Mouse (Mus musculus) hindbrain, embryonic 11.5 days (tissue): ENCODE results near the gene Syvn1. TPM values are rescaled to one million over a fixed set of nuclear protein-coding genes. Genes with fewer than 3 reads are reported as not detected.

Experiments used
- ATAC-seq: fragments of 200-750 bp; cut with Nextera tagmentation; 2 replicates; pipeline ENCODE4 v1.8.0; 2017; ENCODE audit warnings: mild to moderate bottlenecking, moderate TSS enrichment, moderate library complexity; ENCODE audit not compliant: low FRiP score
- DNase-seq: peaks from one replicate; pipeline ENCODE4 v3.0.0-alpha.2; 2015; ENCODE audit warnings: low spot score
- H3K27ac ChIP-seq: fragments of 300-500 bp; sonication (generic); 2 replicates; pipeline ENCODE4 v1.5.1; 2014; ENCODE audit warnings: mild to moderate bottlenecking, low read depth, low read length
- H3K27me3 ChIP-seq: fragments of 300-500 bp; sonication (generic); 2 replicates; pipeline ENCODE4 v1.6.1; 2014; ENCODE audit warnings: mild to moderate bottlenecking, low read length, moderate library complexity, mixed read lengths; ENCODE audit not compliant: control insufficient read depth, insufficient read depth
- H3K36me3 ChIP-seq: fragments of 300-500 bp; sonication (generic); 2 replicates; pipeline ENCODE4 v1.6.1; 2014; ENCODE audit warnings: mild to moderate bottlenecking, low read length, moderate library complexity, mixed read lengths; ENCODE audit not compliant: control insufficient read depth, insufficient read depth
- H3K4me1 ChIP-seq: fragments of 300-500 bp; sonication (generic); replicated peaks from 2 replicates; pipeline ENCODE4 v1.6.1; 2014; ENCODE audit warnings: low read length, mixed read lengths; ENCODE audit not compliant: control insufficient read depth, insufficient read depth
- H3K4me2 ChIP-seq: fragments of 300-500 bp; sonication (generic); replicated peaks from 2 replicates; pipeline ENCODE4 v1.6.1; 2014; ENCODE audit warnings: mild to moderate bottlenecking, low read depth, low read length
- H3K4me3 ChIP-seq: fragments of 300-500 bp; sonication (generic); 2 replicates; pipeline ENCODE4 v1.5.1; 2014; ENCODE audit warnings: low read depth, low read length
- H3K9ac ChIP-seq: fragments of 300-500 bp; sonication (generic); 2 replicates; pipeline ENCODE4 v1.6.1; 2014; ENCODE audit warnings: low read depth, low read length
- H3K9me3 ChIP-seq: fragments of 300-500 bp; sonication (generic); 2 replicates; pipeline ENCODE4 v1.6.1; 2016; ENCODE audit warnings: low read length; ENCODE audit not compliant: control insufficient read depth
- WGBS: fragments of 180-500 bp; shearing (Covaris S2); extraction: QIAGEN DNeasy Blood & Tissue Kit; methylation state at CpG from one replicate; pipeline ENCODE4 v1.1.7; 2014; 5-methylcytosine and 5-hydroxymethylcytosine counted together
- polyA plus RNA-seq: library from polyadenylated mRNA; unstranded; fragments of >200 nt; fragmentation: Nextera tagmentation; extraction: Ambion mirVana; gene quantifications from 2 replicates; pipeline ENCODE4 v1.2.1, GENCODE M21; 2014

Gene Syvn1
- polyA plus RNA-seq, 1 experiment from 2014 or later: 27.1 TPM

DNA sequence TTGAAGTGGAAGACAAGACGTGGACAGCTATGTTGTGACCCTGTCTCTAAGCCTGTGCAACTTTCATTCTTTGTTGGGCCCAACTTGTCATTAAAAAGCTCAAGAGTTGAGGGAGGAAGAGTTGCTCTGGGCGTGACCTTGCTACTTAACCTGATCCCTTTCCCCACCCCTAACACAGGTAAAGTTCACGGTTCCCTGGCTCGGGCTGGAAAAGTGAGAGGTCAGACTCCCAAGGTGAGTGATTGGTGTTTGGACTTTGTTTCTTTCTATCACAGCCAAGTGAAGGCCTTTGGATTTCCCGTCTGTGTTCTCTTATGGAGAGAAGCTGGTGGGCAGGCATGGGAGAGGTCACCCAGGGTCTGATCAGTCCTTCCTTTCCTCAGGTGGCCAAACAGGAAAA is 12.6 kb downstream of the Syvn1 start:
- no peak for DNase-seq
- Histone ChIP-seq H3K4me3 (peak overlapping the region; percentile 88), H3K27me3 (no peaks in the 10 kb centered on the region), H3K4me1 (peaks cover 11% of the 10 kb centered on the region), H3K9me3 (no peaks in the 10 kb centered on the region), H3K27ac (no peak overlapping the region), H3K36me3 (peaks cover 3% of the 10 kb centered on the region), H3K9ac (no peak overlapping the region; the same call in 1 of the 2 replicates), H3K4me2 (peak overlapping the region; percentile 75)
- ATAC-seq: no peak
- WGBS: 85% methylated on average over 5 of the region's 5 CpGs

DNA sequence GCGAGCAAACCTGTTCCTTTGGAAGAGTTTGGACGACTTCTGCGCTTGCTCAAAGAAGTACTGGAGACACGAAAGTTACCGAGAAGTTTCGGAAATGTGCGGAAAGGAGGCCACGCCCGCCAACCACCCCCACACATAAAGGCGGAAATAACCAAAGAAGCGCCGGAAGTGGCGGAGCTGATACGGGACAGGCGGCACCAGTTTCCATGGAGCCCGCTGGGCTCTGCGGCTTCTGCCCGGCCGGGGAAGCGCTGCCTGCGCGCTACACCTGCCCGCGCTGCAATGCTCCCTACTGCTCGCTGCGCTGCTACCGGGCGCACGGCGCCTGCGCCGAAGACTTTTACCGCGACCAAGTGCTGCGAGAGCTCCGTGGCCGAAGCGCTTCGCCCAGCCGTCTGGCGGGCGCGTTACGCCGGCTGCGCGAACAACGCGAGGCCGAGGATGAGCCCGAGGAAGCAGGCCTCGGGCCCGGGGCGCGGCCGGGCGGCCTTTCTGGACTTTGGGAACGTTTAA is 14.7 kb downstream of the Syvn1 start, which contains the start of gene Znhit2:
Gene Znhit2 (plus strand): TSS at position 172 of the 513 bp plus-strand sequence.
- WGBS: under 1% methylated on average over 56 of the region's 58 CpGs

DNA sequence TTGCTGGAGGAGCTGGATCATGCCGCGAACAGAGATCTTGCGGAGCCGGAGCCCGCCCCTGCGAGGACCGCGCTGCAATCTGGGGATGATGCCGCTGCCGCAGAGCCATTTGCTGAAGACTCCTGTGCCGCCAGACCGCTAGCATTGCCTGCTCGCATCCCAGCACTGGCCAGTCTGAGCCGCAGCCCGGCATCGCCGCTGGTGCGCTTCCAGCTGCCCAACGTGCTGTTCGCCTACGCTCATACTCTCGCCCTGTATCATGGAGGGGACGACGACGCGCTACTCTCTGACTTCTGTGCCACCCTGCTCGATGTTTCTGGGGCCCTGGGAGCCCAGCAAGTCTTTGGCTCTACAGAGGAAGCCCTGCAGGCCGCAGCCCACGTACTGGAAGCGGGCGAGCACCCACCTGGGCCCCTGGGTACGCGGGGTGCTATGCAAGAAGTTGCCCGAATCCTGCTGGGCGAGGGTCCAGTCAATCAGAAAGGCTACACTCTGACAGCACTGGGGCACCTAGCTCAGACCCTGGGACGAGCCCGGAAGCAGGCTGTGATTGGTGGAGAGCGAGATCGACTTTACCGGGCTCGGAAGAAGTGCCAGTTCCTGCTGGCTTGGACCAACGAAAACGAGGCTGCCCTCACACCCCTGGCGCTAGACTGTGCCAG is 15.4 kb downstream of the Syvn1 start:
- H3K27me3 ChIP-seq: no peaks in the 10 kb centered on the region
- peak overlapping the region; percentile 97 for H3K9ac ChIP-seq
- WGBS: 2% methylated on average over 44 of the region's 44 CpGs
- DNase-seq: peak; percentile 50
- peak overlapping the region; percentile 95 for H3K4me2 ChIP-seq
- no peaks in the 10 kb centered on the region for H3K9me3 ChIP-seq
- H3K4me1 ChIP-seq: peaks cover 11% of the 10 kb centered on the region
- H3K36me3 ChIP-seq: peaks cover 3% of the 10 kb centered on the region
- no peak for ATAC-seq
- peak overlapping the region; percentile 92 for H3K27ac ChIP-seq
- peak overlapping the region; percentile 91 for H3K4me3 ChIP-seq

More for the DNA sequence above, 14.7 kb downstream of the Syvn1 start, which contains the start of gene Znhit2:
- peak; percentile 59 for ATAC-seq
- Histone ChIP-seq H3K36me3 (peaks cover 3% of the 10 kb centered on the region), H3K27me3 (no peaks in the 10 kb centered on the region), H3K9me3 (no peaks in the 10 kb centered on the region), H3K27ac (peak within 1 kb of the TSS; percentile 92), H3K9ac (peak within 1 kb of the TSS; percentile 97), H3K4me2 (peak within 1 kb of the TSS; percentile 95), H3K4me1 (peaks cover 11% of the 10 kb centered on the region), H3K4me3 (peak within 1 kb of the TSS; percentile 91)
- DNase-seq: peak; percentile 92

GRCm38 (mm10) chr19:6062418-6062817 is 16.0 kb downstream of the Syvn1 start:
- H3K4me1 ChIP-seq: peaks cover 12% of the 10 kb centered on the region
- peak overlapping the region; percentile 95 for H3K4me2 ChIP-seq
- 69% methylated on average over 5 of the region's 5 CpGs for WGBS
- H3K27me3 ChIP-seq: no peaks in the 10 kb centered on the region
- H3K9me3 ChIP-seq: no peaks in the 10 kb centered on the region
- peak overlapping the region; percentile 91 for H3K4me3 ChIP-seq
- no peak for DNase-seq
- H3K27ac ChIP-seq: no peak overlapping the region
- H3K36me3 ChIP-seq: peaks cover 3% of the 10 kb centered on the region
- ATAC-seq: no peak
- H3K9ac ChIP-seq: peak overlapping the region; percentile 97

- DNase-seq (no peak), ATAC-seq (no peak)
- Histone ChIP-seq H3K4me1 (peaks cover 14% of the 10 kb centered on the region), H3K4me2 (no peak overlapping the region), H3K4me3 (no peak overlapping the region), H3K36me3 (peaks cover 3% of the 10 kb centered on the region), H3K9me3 (no peaks in the 10 kb centered on the region), H3K27me3 (no peaks in the 10 kb centered on the region), H3K27ac (no peak overlapping the region), H3K9ac (no peak overlapping the region)
- 97% methylated on average over 6 of the region's 6 CpGs for WGBS
Observed at GRCm38 (mm10) chr19:6063081-6063480, 16.7 kb downstream of the Syvn1 start.

DNA sequence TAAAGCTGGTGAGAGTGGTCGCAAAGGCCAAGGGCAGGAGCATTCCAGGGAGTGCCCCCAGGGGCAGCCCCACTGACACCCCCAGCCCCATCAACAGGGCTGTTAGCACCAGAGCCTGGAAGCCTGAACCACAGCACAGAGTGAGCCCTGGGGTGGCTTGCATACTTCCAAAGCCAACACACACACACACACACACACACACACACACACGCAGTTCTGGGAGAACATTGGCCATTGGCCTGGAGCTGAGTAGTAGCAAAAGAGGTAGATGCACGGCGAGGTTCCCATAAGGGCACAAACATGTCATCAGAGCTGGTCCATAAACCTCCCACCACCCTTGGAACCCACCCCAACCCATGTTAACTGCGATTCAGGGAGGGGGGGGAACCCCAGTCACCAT is 20.2 kb downstream of the Syvn1 start:
- WGBS: 35% methylated on average over 5 of the region's 5 CpGs
- Histone ChIP-seq H3K36me3 (0 out of 2 replicates have a peak, but pooled peaks cover 5% of the 10 kb centered on the region), H3K4me1 (peaks cover 12% of the 10 kb centered on the region), H3K9ac (peak overlapping the region; percentile 76), H3K9me3 (no peaks in the 10 kb centered on the region), H3K27me3 (no peaks in the 10 kb centered on the region), H3K27ac (peak overlapping the region; percentile 82; the same call in 1 of the 2 replicates), H3K4me3 (peak overlapping the region; percentile 56), H3K4me2 (peak overlapping the region; percentile 94)
- ATAC-seq (no peak), DNase-seq (no peak)

DNA sequence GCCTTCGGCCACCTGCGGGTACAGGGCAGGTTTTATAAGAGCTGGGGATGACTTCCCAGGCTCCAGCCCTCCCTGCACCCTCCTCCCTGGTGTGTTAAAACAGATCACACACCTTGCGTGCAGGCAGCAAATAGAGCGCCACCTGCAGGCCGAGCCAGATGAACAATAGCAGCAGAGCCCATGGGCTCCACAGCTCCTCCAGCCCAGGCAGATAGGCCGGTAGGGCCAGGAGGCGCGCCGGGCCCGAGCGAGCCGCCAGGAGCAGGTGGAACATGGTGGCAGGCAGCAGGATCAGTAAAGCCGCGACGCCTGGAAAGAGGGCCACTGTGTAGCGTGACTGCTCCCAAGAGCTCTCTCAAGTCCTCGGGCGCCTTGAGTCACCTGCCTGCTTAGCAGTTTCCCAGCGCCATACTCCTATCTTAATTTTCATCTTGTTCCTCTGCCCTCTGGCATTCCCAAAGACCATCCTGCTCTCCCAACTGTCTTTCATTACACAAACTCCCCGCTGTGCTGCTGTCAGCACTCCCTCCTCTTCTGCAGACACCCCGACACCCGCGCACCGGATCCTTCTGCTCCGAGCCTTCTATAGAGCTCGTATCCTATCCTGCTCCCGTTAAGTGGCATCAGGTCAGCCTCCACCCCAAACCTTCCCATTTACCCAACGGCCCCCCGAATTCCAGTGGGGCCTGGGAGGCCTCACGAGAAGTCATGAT is 20.8 kb downstream of the Syvn1 start:
- H3K27ac ChIP-seq: peak overlapping the region; percentile 82
- 1% methylated on average over 30 of the region's 30 CpGs for WGBS
- H3K36me3 ChIP-seq: 0 out of 2 replicates have a peak, but pooled peaks cover 5% of the 10 kb centered on the region
- DNase-seq (peak; percentile 91), ATAC-seq (peak; percentile 77)
- H3K4me3 ChIP-seq: peak overlapping the region; percentile 56
- H3K4me1 ChIP-seq: peaks cover 9% of the 10 kb centered on the region
- peak overlapping the region; percentile 94 for H3K4me2 ChIP-seq
- no peaks in the 10 kb centered on the region for H3K9me3 ChIP-seq
- peak overlapping the region; percentile 76 for H3K9ac ChIP-seq
- H3K27me3 ChIP-seq: no peaks in the 10 kb centered on the region

DNA sequence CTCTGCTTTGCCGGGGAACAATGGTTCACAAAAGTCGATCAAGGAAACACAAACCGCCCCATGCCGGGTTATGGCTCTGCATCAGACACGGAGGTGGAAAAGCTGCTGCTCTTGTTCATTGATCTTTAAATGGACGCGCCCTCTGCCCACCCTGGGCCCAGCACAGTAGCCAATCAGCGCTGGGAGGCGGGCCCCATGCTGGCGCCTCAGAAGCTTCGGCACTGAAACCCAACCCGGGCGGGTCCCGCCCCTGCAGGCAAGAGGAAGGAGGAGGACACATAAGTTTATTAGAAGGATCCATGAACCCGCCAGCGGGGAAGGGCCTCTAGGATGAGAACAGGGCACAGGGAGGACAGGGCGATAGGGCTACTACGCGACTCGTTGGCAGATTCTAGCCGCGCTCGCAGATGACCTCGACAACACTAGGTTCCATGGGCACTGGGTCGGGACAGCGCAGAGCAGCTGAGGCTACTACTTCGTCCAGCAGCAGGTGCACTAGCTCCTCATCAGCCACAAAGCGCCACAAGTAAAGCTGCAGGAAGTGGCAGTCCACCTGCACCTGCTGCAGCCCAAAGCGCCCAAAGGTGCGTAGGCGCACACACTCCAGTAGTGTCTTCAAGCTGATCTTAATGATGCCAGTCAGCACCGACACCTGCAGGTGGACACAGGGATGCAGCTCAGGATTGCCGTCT is 21.5 kb downstream of the Syvn1 start, which contains the start of gene Tm7sf2:
Gene Tm7sf2 (minus strand): TSS at position 650 of the 692 bp plus-strand sequence.
- Histone ChIP-seq H3K4me3 (peak within 1 kb of the TSS; percentile 56), H3K27ac (peak within 1 kb of the TSS; percentile 82), H3K4me1 (peaks cover 7% of the 10 kb centered on the region), H3K9ac (peak within 1 kb of the TSS; percentile 76), H3K36me3 (0 out of 2 replicates have a peak, but pooled peaks cover 5% of the 10 kb centered on the region), H3K27me3 (no peaks in the 10 kb centered on the region), H3K4me2 (peak within 1 kb of the TSS; percentile 94), H3K9me3 (no peaks in the 10 kb centered on the region)
- DNase-seq (peak; percentile 89), ATAC-seq (peak; percentile 90)
- WGBS: 10% methylated on average over 33 of the region's 33 CpGs
